Mouse (Mus musculus) urinary bladder, postnatal 10 days (tissue): Measurements from ENCODE around the gene Fhl1.

Experiments used
- DNase-seq: peaks from one replicate; pipeline ENCODE4 v3.0.0; 2022; ENCODE audit warnings: low spot score

Fhl1 gene

DNA sequence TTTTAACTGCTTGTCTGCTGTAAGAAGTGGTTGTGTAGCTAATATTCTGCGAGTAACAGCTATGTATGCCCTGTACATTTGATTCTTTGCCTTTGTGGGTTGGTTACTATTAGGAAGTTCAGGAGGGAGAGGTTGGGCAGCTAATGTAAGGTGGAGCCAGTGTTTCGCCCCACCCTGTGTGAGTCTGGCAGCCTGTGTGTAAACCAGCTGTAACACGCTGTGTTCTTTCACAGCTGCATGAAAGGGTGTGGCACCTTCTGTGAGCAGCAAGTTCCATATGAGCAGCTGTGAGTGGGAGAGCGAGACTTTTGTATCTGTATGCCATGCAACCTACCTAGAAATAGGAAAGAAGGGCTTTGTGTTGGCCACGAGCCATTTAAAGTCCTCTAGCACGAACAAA, 20.6 kb downstream of the Fhl1 start:
- no peak for DNase-seq

- no peak for DNase-seq
These were observed 22.0 kb downstream of the Fhl1 start for GRCm38 (mm10) chrX:56753317-56754289.

GRCm38 (mm10) chrX:56755646-56756045, 24.1 kb downstream of the Fhl1 start:
- DNase-seq, result no peak

- DNase-seq, result no peak
These were observed 24.8 kb downstream of the Fhl1 start for GRCm38 (mm10) chrX:56756352-56756751.

- DNase-seq, result no peak
These were observed 28.7 kb downstream of the Fhl1 start for GRCm38 (mm10) chrX:56760257-56760760.

- DNase-seq, result no peak
These were observed 38.3 kb downstream of the Fhl1 start for GRCm38 (mm10) chrX:56769838-56770237.

- DNase-seq, result no peak
These were observed 40.2 kb downstream of the Fhl1 start for GRCm38 (mm10) chrX:56771751-56772150.

DNA sequence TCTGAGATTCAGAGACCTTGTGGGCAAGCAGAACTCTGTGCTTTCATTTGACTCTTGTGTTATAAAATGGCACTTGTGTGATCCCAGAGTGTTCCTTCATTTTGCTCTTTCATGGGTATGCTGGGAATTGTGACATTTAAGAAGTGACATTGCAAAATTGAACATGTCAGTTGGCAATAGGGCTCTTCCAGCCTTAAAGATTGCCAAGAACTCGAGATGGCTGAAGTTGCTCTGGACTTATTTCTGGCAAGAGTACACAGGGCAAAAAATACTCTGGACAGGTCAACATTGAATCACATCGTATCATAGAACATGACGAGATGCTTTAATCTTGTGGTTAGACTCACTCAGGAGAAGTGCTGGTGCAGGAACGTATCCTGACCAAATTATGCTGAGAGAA, 41.7 kb downstream of the Fhl1 start:
- DNase-seq, result no peak

- no peak for DNase-seq
These were observed 54.9 kb downstream of the Fhl1 start for GRCm38 (mm10) chrX:56786281-56787061.

DNA sequence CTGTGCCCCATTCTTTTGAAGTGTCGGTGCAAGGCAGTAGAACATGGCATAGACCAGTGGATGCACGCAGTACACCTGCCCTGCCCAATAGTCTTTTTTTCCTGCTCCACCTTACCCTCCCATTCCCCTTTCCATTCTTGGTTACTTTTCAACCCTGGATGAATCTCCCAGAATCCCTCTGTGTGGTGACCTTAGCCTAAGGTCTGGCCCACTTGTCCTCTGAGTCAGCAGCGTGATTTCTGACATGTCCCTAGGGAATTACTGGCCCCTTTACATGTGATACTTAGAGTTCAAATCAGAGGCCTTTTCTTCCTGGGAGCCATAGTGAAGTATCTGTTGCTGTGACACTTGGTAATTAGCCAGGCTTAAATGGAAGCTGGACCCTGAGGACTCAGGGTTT, 55.9 kb downstream of the Fhl1 start:
- no peak for DNase-seq

- DNase-seq, result no peak
These were observed 59.0 kb downstream of the Fhl1 start for GRCm38 (mm10) chrX:56790591-56790990.

DNA sequence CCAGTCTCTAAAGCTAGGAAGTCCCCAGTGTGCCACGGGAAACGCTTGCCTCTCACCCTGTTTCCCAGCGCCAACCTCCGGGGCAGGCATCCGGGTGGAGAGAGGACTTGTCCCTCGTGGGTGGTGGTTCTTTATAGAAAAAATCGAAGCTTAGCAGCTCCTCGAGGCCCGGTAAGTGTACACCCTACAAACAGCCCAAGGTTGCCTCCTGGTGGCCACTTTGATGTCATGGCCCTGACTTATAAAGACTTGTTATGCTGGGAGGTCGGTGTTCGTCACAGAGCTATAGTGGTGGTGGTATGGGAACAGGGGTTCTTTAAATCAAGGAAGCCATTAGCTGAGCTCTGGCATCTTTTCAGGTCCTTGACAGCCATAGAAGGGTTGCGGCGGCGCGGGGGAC, 59.7 kb downstream of the Fhl1 start:
- DNase-seq, result peak; percentile 12

GRCm38 (mm10) chrX:56821765-56822603, 90.4 kb downstream of the Fhl1 start, which contains the start of gene Map7d3:
Gene Map7d3 (minus strand): TSS chrX:56822326.
- DNase-seq, result no peak

GRCm38 (mm10) chrX:56827492-56827891, 95.9 kb downstream of the Fhl1 start:
- no peak for DNase-seq

GRCm38 (mm10) chrX:56835842-56836241, 104.3 kb downstream of the Fhl1 start:
- no peak for DNase-seq

- DNase-seq, result no peak
These were observed 107.8 kb downstream of the Fhl1 start for GRCm38 (mm10) chrX:56839369-56839768.

GRCm38 (mm10) chrX:56841255-56841654, 109.7 kb downstream of the Fhl1 start:
- DNase-seq, result no peak
